Mouse (Mus musculus) limb, embryonic 15.5 days (tissue): ENCODE measurements around the gene Arl5c. TPM values are rescaled to one million over a fixed set of nuclear protein-coding genes. Genes with fewer than 3 reads are reported as not detected.

Experiments used
- ATAC-seq: fragments of 200-750 bp; cut with Nextera tagmentation; 2 replicates; pipeline ENCODE4 v1.8.0; 2017; ENCODE audit warnings: low read depth, moderate TSS enrichment; ENCODE audit not compliant: insufficient number of reproducible peaks, low FRiP score, low TSS enrichment
- H3K27ac ChIP-seq: fragments of 300-500 bp; sonication (generic); 2 replicates; pipeline ENCODE4 v1.5.1; 2015; ENCODE audit warnings: moderate library complexity, mild to moderate bottlenecking, inconsistent platforms
- H3K27me3 ChIP-seq: fragments of 300-500 bp; sonication (generic); 2 replicates; pipeline ENCODE4 v1.6.1; 2015; ENCODE audit warnings: inconsistent platforms
- H3K36me3 ChIP-seq: fragments of 300-500 bp; sonication (generic); 2 replicates; pipeline ENCODE4 v1.6.1; 2015; ENCODE audit warnings: inconsistent platforms
- H3K4me1 ChIP-seq: fragments of 300-500 bp; sonication (generic); 2 replicates; pipeline ENCODE4 v1.6.1; 2015; ENCODE audit warnings: inconsistent platforms
- H3K4me2 ChIP-seq: fragments of 300-500 bp; sonication (generic); 2 replicates; pipeline ENCODE4 v1.6.1; 2015; ENCODE audit warnings: mild to moderate bottlenecking, inconsistent platforms
- H3K4me3 ChIP-seq: fragments of 300-500 bp; sonication (generic); 2 replicates; pipeline ENCODE4 v1.5.1; 2015; ENCODE audit warnings: mild to moderate bottlenecking, inconsistent platforms
- H3K9ac ChIP-seq: fragments of 300-500 bp; sonication (generic); 2 replicates; pipeline ENCODE4 v1.6.1; 2015; ENCODE audit warnings: inconsistent platforms
- H3K9me3 ChIP-seq: fragments of 300-500 bp; sonication (generic); 2 replicates; pipeline ENCODE4 v1.6.1; 2016; ENCODE audit warnings: inconsistent platforms
- WGBS: fragments of 180-500 bp; shearing (Covaris S2); methylation state at CpG from one replicate; pipeline ENCODE4 v1.1.7; 2015; 5-methylcytosine and 5-hydroxymethylcytosine counted together
- polyA plus RNA-seq: library from polyadenylated mRNA; unstranded; fragments of >200 nt; fragmentation: Nextera tagmentation; extraction: Ambion mirVana; gene quantifications from 2 replicates; pipeline ENCODE4 v1.2.1, GENCODE M21; 2015

Arl5c gene
- polyA plus RNA-seq, 1 experiment from 2014 or later, result 16.4 TPM

DNA sequence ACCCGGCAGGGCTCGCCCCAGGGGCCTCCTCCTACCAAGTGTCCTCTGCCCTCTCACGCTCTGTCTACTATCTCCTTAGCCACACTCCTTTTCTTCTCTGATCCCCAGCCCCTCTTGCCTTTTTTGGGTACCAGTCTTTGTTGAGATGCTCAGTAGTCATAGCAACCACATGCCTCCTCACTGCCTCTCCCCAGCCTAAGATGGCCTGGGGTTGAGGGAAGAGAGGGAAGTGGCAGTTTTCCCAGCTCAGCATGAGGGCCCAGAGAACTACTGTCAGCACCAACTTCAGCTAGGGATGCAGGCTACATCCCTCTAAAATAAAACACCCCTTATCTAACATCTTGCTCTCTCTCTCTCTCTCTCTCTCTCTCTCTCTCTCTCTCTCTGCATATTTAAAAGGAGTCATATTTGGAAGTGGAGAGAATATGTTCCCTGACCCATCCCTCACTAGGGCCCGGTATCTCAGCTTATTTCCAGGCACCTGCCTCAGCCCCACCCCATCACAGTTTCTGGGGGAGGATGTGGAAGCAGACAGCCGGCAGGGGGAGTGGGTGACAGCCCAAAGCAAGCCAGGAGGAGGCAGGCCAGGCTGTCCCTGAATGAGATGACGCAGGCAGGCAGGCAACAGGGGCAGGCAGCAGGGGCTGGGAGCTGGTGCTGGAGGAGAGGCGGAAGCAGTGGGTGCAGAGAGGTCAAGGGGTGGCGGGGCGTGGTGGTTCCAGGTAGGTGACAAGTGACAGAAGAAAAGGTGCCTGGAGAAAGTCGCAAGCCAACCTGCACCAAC is 23.1 kb upstream of the Arl5c start:
- peaks cover 41% of the 10 kb centered on the region for H3K36me3 ChIP-seq
- no peak for ATAC-seq
- H3K4me2 ChIP-seq, result no peak overlapping the region
- H3K27me3 ChIP-seq, result no peaks in the 10 kb centered on the region
- 51% methylated on average over 10 of the region's 10 CpGs for WGBS
- H3K4me1 ChIP-seq, result peaks cover 38% of the 10 kb centered on the region
- H3K27ac ChIP-seq, result no peak overlapping the region
- no peaks in the 10 kb centered on the region for H3K9me3 ChIP-seq
- H3K9ac ChIP-seq, result no peak overlapping the region
- no peak overlapping the region for H3K4me3 ChIP-seq

DNA sequence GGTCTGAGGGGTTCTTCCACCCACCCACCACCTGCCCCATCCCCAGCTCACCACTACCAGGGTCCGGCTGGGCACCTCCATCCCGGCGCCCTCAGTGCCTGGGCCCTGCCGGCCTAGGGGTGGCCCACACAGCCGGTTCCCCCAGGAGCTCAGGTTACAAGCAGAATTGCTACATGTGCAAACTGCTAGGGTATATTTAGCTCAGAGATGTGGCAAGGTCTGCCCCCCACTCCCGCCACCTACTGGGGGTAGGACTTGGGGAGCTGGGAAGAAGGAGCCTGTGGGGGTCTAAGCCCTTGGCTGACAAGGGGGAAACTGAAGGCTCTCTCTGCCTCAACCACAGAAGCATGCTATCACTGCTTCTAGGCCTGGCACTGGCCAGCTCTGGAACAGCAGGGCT is 22.2 kb upstream of the Arl5c start:
- H3K27ac ChIP-seq, result no peak overlapping the region
- no peaks in the 10 kb centered on the region for H3K9me3 ChIP-seq
- peaks cover 38% of the 10 kb centered on the region for H3K4me1 ChIP-seq
- no peak overlapping the region for H3K9ac ChIP-seq
- no peak for ATAC-seq
- WGBS, result 64% methylated on average over 6 of the region's 6 CpGs
- H3K36me3 ChIP-seq, result peaks cover 45% of the 10 kb centered on the region
- H3K27me3 ChIP-seq, result no peaks in the 10 kb centered on the region
- no peak overlapping the region for H3K4me3 ChIP-seq
- H3K4me2 ChIP-seq, result no peak overlapping the region

DNA sequence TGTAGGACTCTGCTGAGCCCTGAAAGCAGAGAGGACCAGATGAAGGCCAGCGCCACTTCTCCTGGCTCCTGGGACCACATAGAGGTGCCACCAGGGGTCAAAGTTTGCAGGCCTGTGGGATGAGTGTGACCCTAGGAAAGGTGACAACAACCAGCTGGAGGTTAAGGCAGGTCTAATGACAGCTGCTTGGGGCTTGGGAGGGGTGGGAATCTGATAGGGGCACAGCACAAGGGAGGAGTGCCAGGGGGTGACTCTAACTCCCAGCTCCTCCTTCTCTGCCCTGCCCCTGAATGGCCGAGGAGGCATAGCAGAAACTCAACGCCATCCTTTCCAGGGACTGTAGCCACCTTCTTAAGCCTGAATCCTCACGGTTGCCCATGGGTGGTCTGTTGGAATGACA is 20.8 kb upstream of the Arl5c start:
- Histone ChIP-seq H3K27me3 (no peaks in the 10 kb centered on the region), H3K27ac (no peak overlapping the region), H3K4me1 (peaks cover 32% of the 10 kb centered on the region), H3K36me3 (peaks cover 55% of the 10 kb centered on the region), H3K4me2 (no peak overlapping the region), H3K4me3 (no peak overlapping the region), H3K9me3 (no peaks in the 10 kb centered on the region), H3K9ac (no peak overlapping the region)
- no peak for ATAC-seq
- 61% methylated on average over 4 of the region's 4 CpGs for WGBS

DNA sequence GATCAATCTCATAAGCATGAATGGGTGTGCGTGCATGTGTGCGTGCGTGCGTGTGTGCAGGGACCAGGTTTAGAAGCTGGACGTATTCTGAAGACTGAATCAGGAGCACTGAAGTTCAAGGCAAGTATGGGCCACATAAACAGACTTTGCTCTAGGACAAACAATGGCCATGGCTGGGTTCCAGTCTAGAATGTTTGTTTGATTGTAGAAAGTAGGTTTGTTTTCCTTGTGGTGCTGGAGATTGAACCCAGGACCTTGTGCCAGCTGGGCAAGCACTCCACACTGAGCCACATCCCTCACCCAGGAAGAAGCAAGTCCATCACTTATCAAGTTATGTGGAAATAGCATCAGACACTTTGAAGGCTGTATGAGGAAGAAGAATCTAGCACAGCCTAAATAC is 20.2 kb upstream of the Arl5c start:
- Histone ChIP-seq H3K9ac (no peak overlapping the region), H3K36me3 (peaks cover 55% of the 10 kb centered on the region), H3K4me3 (no peak overlapping the region), H3K27me3 (no peaks in the 10 kb centered on the region), H3K4me2 (no peak overlapping the region), H3K9me3 (no peaks in the 10 kb centered on the region), H3K27ac (no peak overlapping the region), H3K4me1 (peaks cover 25% of the 10 kb centered on the region)
- no peak for ATAC-seq
- 96% methylated on average over 5 of the region's 5 CpGs for WGBS

DNA sequence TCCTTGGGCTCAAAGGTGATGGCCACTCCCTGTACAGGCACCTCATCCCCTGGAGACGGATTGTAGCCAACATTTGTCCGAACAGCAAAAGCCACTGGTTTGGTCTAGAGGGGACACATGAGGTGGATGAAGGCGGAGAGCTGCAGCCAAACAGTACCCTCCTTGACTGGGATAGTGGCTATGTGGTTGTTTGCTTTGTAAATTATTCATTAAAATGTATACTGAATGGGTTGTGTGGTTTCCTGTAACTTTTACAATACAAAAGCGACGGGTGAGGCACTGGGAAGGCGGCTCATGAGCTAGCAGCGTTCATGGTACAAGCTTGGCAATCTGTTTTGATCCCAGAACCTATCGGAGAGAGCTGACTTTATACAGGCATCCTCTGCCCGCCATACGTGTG is 16.9 kb upstream of the Arl5c start:
- 78% methylated on average over 10 of the region's 10 CpGs for WGBS
- H3K9me3 ChIP-seq, result no peaks in the 10 kb centered on the region
- H3K4me1 ChIP-seq, result no peaks in the 10 kb centered on the region; the same call in 1 of the 2 replicates
- no peak overlapping the region for H3K27ac ChIP-seq
- H3K4me2 ChIP-seq, result no peak overlapping the region
- no peak for ATAC-seq
- H3K27me3 ChIP-seq, result no peaks in the 10 kb centered on the region
- H3K36me3 ChIP-seq, result peaks cover 77% of the 10 kb centered on the region
- H3K4me3 ChIP-seq, result no peak overlapping the region
- no peak overlapping the region for H3K9ac ChIP-seq

DNA sequence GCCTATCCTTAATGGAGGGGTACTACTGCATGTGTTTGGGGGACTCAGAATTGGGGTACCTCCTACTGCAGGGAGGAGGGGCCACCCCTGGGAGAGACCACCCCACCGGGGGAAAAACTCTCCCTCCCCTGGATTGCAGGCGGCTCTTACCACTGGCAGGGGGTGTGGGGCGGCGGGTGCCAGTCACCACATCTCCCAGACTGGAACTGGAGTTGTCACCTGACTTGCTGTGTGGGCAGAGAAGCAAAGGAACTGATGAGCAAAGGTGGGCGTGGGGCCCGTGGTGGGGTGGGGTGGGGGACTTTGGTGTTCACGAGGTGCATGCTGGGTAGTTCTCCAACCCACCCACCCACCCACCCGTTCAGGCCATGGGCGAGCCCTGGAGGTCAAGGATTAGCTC is 15.7 kb upstream of the Arl5c start:
- H3K4me1 ChIP-seq, result no peaks in the 10 kb centered on the region
- 49% methylated on average over 9 of the region's 9 CpGs for WGBS
- no peak for ATAC-seq
- H3K36me3 ChIP-seq, result peaks cover 76% of the 10 kb centered on the region
- no peak overlapping the region for H3K27ac ChIP-seq
- no peak overlapping the region for H3K4me3 ChIP-seq
- no peak overlapping the region for H3K9ac ChIP-seq
- H3K9me3 ChIP-seq, result no peaks in the 10 kb centered on the region
- H3K4me2 ChIP-seq, result no peak overlapping the region
- H3K27me3 ChIP-seq, result no peaks in the 10 kb centered on the region

DNA sequence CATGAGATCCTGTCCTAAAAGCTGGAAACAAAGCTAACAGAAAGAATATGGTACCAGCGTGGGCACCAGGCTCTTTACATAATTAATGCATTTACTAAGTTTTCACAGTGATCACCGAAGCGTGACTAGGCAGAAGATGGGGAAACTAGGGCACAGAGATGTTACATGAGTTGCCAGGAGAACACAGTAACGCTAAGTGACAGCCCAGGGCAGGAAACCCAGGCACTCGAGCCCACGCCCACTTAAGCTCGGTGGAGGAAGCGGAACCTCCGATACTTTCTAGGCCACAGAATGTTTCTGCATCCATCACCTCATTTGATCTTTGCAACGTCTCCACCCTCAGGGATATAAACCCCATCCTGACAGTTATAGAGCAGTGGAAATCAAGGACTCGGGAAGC is 12.1 kb upstream of the Arl5c start:
- Histone ChIP-seq H3K27ac (no peak overlapping the region), H3K4me3 (no peak overlapping the region), H3K27me3 (no peaks in the 10 kb centered on the region), H3K9me3 (no peaks in the 10 kb centered on the region), H3K4me1 (peaks cover 16% of the 10 kb centered on the region), H3K9ac (no peak overlapping the region), H3K36me3 (peaks cover 69% of the 10 kb centered on the region), H3K4me2 (no peak overlapping the region)
- no peak for ATAC-seq
- 73% methylated on average over 11 of the region's 11 CpGs for WGBS

DNA sequence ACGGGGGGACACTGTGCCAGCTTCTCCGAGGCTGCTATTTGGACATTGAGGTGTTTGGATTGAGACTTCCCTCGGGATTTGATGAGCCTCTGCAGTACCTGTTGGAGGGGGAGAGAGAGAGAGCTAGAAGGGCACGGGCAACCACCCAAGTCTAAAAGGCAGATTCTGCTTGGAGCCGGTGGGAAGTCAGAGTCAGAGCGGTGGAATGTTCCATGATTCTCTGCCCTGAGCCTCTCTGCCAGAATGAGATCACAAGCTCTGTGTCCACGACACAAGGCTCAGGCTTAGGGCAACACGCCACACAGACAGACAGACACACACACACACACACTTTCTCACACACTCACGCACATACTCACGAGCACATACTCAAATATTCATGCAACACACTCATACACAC is 9.7 kb upstream of the Arl5c start:
- H3K4me1 ChIP-seq, result peaks cover 33% of the 10 kb centered on the region
- peaks cover 60% of the 10 kb centered on the region for H3K36me3 ChIP-seq
- peak overlapping the region; percentile 50 for H3K27ac ChIP-seq
- 69% methylated on average over 10 of the region's 10 CpGs for WGBS
- no peak overlapping the region for H3K4me2 ChIP-seq
- H3K9ac ChIP-seq, result no peak overlapping the region
- peaks cover 9% of the 10 kb centered on the region for H3K27me3 ChIP-seq
- no peak for ATAC-seq
- H3K4me3 ChIP-seq, result no peak overlapping the region
- no peaks in the 10 kb centered on the region for H3K9me3 ChIP-seq

DNA sequence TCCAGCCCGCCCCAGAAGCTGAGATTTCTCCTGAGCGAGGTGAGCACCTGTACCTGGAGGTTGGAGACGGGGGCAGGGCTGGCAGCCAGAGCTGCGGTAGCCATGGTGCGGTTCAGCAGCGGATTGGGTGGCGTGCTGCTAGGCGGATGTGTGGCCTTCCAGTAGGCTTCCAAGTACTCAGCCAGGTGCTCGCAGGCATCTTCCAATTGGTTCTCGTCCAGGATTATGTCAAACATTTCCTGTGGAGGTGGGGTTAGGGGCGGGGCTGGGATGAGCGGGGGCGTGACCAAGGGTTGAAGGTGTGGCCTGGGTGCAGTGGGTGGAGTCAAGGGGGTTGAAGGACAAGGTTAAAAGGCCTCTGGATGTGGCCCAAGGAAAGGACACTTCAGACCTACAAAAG is 9.1 kb upstream of the Arl5c start:
- Histone ChIP-seq H3K9me3 (no peaks in the 10 kb centered on the region), H3K9ac (no peak overlapping the region), H3K36me3 (peaks cover 54% of the 10 kb centered on the region), H3K4me2 (no peak overlapping the region), H3K27ac (no peak overlapping the region), H3K27me3 (peaks cover 9% of the 10 kb centered on the region), H3K4me1 (peaks cover 36% of the 10 kb centered on the region), H3K4me3 (no peak overlapping the region)
- ATAC-seq, result no peak
- 47% methylated on average over 13 of the region's 13 CpGs for WGBS

DNA sequence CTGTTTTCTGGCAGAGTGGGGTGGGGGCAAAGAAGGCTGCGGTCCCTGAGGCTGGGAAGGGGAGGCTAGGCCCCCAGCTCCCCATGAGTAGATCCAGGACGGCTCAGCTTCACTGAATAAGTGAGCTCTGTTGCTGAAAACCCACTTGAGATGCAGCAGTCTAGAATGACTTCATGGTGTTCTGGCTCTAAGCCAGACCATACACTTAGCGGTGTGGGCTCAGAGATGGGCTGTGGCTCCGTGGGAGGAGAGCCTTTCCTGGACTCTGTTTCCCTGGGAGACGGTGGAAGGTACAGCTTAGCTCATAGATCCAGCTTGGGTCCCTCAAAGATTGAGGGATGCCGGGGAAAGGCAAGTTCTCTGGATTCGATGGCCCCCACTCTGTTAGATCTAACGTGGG is 8.2 kb upstream of the Arl5c start:
- peaks cover 45% of the 10 kb centered on the region for H3K36me3 ChIP-seq

DNA sequence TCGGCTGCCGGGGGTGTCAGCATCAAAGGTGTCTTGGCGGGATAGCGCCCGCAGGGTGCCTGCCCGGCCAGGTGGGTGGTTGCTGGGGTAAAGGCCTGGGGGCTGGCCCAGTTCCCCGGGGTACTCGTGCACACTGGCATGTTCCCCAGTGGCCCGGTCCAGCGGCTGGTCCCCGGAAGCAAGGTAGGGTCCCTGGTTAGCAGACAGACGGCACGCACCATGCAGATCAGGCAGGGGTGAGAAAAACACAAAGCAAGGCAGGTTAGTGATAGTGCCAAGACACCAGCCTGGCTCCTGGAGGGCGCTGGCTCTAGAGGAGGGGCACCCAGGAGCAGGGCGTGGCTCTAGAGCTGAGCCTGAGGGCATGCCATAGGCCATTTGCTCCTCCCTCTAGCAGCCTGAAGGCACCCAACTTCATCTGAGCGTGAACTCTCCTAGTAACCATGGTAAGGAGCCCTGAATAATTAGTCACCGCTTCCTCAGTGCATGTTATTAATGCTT is 7.2 kb upstream of the Arl5c start:
- peaks cover 37% of the 10 kb centered on the region for H3K36me3 ChIP-seq
- peak overlapping the region; percentile 25; the same call in 1 of the 2 replicates for H3K4me2 ChIP-seq
- H3K27ac ChIP-seq, result no peak overlapping the region
- peaks cover 46% of the 10 kb centered on the region for H3K4me1 ChIP-seq
- no peak for ATAC-seq
- no peaks in the 10 kb centered on the region for H3K9me3 ChIP-seq
- 39% methylated on average over 17 of the region's 17 CpGs for WGBS
- no peak overlapping the region for H3K9ac ChIP-seq
- H3K27me3 ChIP-seq, result peaks cover 9% of the 10 kb centered on the region
- peak overlapping the region; percentile 10; the same call in 1 of the 2 replicates for H3K4me3 ChIP-seq

More for the DNA sequence above, 8.2 kb upstream of the Arl5c start:
- Histone ChIP-seq H3K4me2 (no peak overlapping the region), H3K27ac (peak overlapping the region; percentile 4; the same call in 1 of the 2 replicates), H3K27me3 (peaks cover 9% of the 10 kb centered on the region), H3K9ac (no peak overlapping the region), H3K9me3 (no peaks in the 10 kb centered on the region), H3K4me1 (peaks cover 44% of the 10 kb centered on the region), H3K4me3 (no peak overlapping the region)
- WGBS, result 52% methylated on average over 8 of the region's 8 CpGs
- ATAC-seq, result no peak

DNA sequence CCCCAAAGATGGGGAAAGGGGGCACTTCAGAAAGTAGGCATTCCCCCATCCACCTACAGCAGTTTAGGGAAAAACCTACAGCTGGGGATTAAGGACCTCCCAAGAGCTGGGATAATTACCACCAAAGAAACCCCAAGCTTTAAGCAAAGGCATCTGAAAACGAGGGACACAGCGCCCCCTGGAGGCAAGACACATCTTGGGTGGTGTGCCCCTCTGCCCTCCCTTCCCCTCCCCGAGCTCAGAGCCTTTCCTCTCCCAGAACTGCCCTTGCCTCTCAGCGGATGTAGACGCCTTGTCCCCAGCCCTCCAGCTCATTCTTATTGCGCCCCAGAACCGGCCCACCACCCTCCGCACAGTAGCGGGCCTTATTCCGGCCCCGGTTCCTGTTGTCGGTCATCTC is 6.6 kb upstream of the Arl5c start:
- peaks cover 46% of the 10 kb centered on the region for H3K4me1 ChIP-seq
- ATAC-seq, result no peak
- peaks cover 9% of the 10 kb centered on the region for H3K27me3 ChIP-seq
- H3K36me3 ChIP-seq, result peaks cover 31% of the 10 kb centered on the region
- H3K4me2 ChIP-seq, result peak overlapping the region; percentile 25; the same call in 1 of the 2 replicates
- no peak overlapping the region for H3K27ac ChIP-seq
- H3K4me3 ChIP-seq, result peak overlapping the region; percentile 10; the same call in 1 of the 2 replicates
- no peak overlapping the region for H3K9ac ChIP-seq
- no peaks in the 10 kb centered on the region for H3K9me3 ChIP-seq
- 16% methylated on average over 12 of the region's 12 CpGs for WGBS
